Mouse (Mus musculus) testis, adult 2 months (tissue): ENCODE results near the gene Mfsd4b5.

Source experiments
- CTCF ChIP-seq: fragments of 200-500 bp; IDR thresholded peaks from 2 replicates; pipeline ENCODE4 v1.5.1; 2012; ENCODE audit warnings: low read depth, mild to moderate bottlenecking, inconsistent platforms, low read length, moderate library complexity; ENCODE audit not compliant: control insufficient read depth, insufficient read depth, insufficient replicate concordance
- POLR2A ChIP-seq: fragments of 200-500 bp; IDR thresholded peaks from 2 replicates; pipeline ENCODE4 v1.6.1; 2012; ENCODE audit warnings: low read depth, mild to moderate bottlenecking, inconsistent platforms, low read length, moderate library complexity; ENCODE audit not compliant: control insufficient read depth

GRCm38 (mm10) chr10:39991155-39991554 lies 4.7 kb upstream of the Mfsd4b5 start:
- TF ChIP-seq CTCF (no peak), POLR2A (no peak)
